Mouse (Mus musculus): Measurements from ENCODE around the gene Crb2. TPM values are rescaled to one million over a fixed set of nuclear protein-coding genes. Genes with fewer than 3 reads are reported as not detected.

Crb2 gene
- 1 to 10 TPM; 3.9 to 4.6 TPM for total RNA-seq (2021)

DNA sequence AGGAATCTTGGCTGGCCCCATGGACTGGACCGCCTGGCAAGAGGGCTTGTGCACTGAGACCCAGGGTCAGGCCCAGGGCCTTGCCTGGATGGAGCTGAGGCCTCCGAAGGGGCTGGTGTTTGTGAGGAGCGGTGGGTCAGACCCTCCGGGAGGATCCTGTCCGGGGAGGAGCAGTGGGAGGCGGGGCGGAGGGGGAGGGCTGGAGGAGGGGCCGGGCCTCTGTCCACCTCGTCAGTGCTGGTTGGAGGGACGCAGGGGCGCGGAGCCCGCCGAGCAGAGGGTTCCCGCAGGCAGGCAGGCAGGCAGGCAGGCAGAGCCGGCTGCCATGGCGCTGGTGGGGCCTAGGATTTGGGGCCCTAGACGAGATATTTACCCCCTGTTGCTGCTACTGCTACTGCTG, at the start of gene Crb2:
Gene Crb2, plus strand, starts transcription at position 234 of the 400 bp plus-strand sequence.
- peak; percentile 37 for DNase-seq
- intact Hi-C loops (cut with DNase I): no loop called here

DNA sequence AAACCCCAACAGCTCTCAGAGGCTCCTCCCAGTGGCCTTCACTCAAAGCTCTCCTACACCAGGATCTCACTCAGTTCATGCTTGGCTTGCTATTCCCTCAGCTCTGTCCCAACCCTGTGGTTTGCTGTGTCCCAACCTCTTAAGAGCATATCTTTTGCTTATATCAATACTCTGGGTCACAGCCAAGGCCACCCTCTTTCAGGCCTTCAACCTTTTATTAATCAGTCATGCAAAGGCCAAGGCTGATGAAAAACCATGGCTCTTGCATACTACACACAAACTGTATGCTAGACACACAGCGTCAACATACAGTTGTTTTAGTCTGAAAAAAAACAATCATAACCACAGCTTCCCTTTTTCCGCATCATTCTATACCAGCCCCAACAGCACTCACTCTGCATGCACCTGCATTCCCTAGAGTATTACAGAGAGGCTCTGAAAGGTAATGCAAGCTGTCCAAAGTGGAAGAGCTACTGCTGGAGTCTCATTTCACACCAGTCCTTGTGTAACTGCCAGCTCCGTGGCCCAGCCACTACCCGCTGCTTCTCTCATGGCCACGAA, 44.7 kb upstream of the Crb2 start:
- no peak for DNase-seq
- intact Hi-C loops (cut with DNase I): no loop called here

DNA sequence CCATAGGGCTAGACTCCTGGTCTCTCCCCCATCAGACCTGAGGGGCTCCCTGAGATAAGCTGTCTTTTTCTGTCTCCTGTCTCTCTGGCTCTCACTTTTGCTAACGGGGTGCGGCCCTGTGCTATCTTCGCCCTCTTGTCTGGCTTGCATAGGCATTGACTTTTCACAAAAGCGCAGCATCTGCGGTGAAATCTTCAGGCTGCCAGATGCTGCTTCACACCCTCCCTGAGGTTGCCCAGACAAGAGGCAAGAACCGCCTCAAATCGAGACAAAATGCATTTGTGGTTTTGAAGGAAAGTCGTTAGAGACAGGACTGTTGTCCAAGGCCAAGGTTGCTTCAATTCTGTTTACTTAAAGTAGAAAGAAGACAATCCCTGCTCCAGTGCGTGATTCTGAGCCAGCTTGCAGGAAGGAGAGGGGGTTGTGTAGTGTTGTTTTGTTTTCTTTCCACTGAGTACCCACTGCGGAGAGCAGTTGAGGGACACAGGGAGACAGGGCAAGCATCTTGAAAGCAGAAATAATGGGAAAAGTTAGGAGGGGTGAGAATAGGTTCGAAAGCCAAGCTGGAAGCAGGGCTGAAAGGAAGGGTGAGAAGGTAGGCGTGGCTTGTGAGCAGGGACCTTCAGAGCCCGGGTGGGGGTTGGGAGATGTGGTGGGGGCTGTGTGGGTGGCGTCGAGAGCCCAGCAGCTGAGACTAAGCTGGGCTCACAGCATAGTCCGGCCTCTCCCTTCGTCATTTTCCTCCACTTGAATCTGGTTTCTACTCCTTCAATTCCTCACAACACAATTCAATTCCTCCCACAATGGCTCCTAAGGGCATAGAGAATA, 40.9 kb upstream of the Crb2 start:
- intact Hi-C loops (cut with DNase I): no loop called here
- peak; percentile 27 for DNase-seq

DNA sequence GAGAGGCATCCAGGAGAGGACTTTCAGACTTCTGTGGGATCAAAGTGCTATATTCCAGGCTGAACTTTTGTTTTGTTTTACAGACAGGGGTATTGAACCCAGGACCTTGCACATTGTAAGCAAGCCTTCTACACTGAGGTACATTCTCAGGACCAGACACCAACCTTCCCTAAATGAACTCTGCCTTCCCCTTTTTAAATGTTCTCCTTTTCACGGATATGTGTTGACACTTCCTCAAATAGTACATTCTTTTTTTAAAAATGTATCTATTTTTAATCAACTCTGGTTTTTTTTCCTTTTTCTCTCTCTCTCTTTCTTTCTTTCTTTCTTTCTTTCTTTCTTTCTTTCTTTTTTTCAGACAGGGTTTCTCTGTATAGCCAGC, 40.3 kb upstream of the Crb2 start:
- intact Hi-C loops (cut with DNase I): no loop called here

DNA sequence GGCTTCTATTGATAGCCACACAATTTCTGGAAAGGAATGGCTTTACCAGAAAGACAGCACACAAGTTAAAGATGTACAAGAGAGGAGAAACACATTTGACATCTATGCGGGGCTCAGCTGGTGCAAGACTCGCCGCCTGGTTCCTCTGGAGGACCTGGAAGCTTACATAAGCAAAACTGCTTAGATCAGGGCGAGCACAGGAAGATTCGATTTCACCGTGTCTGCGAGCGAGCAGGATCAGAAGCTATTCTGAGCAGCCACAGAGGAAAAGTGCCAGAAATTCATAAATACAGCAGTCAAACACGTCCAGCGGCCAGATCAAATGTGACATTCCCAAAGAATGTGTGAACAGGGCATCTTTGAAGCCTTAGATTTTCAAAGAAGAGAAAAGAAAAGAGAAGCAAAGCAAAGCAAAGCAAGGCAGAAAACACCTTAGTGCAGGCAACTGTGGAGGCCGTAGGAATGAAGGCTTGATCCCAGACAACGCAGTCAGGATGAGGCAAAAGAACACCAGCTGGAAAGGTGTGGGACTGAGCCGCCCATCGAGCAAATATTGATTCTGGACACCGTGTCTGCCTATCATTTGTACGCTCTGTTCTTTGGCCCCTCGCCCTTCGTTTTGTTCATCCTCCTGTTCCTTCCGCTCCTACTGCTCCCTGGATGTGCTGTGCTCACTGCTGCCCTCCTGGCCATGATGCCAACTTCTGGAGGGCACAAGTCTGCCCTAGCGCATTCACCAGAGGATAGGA, 34.1 kb upstream of the Crb2 start:
- intact Hi-C loops (cut with DNase I): no loop called here
- DNase-seq: peak; percentile 34

More for the DNA sequence above, 40.3 kb upstream of the Crb2 start:
- DNase-seq: no peak

DNA sequence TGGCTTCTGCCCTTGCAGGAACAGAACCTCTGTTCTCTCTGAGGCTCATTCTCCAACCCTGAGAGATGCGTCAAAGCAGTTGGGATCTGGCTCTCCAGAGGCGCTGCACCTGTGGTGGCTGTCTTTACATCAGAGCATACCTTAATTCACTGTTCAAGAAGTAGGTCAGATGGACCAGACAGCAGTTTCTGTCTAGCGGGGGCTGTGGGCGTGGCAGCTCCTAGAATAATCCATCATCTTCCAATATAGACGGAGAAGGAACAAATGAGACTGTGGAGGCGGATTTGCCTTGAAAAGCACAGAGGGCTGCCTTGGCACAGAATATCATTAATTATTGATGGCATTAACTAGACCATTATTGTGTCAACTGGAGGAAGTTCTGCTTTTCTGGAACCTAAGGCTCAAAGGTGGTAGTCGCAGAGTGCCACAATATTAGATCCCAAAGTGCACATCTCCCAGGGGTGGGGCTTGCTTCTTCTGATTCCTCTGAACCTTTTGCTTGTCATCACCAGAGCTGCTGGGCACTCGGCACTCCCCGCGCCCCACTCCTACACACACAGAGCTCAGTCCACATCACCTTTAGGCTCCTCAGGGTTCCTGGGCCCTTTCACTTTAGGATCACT, 31.2 kb upstream of the Crb2 start:
- intact Hi-C loops (cut with DNase I): no loop called here
- DNase-seq: no peak

GRCm38 (mm10) chr2:37746293-37747049, 29.6 kb upstream of the Crb2 start:
- intact Hi-C loops (cut with DNase I): no loop called here
- no peak for DNase-seq

DNA sequence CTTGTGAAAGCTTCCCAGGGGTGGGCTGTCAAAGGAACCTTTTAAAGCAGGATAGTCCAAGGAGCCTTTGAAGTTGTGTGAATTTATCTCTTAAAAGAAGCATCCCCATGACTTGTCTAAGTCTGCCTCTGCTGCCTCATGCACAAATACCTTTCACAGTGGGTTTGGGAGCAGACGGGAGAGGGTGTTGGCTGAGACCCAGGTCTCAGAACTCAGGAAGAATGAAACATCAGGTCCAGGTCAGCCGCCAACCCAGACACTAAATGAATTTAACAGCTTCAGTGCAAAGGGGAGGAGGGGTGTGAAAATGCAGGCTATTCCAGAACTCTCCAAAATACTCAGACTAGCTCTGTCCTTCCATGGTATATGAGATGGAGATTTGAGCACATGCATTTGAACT, 28.1 kb upstream of the Crb2 start:
- DNase-seq: no peak
- intact Hi-C loops (cut with DNase I): no loop called here

- peak; percentile 76 for DNase-seq
- intact Hi-C loops (cut with DNase I): no loop called here
These were observed 27.5 kb upstream of the Crb2 start for GRCm38 (mm10) chr2:37748442-37749066.

GRCm38 (mm10) chr2:37749323-37749722, 26.7 kb upstream of the Crb2 start:
- intact Hi-C loops (cut with DNase I): no loop called here

DNA sequence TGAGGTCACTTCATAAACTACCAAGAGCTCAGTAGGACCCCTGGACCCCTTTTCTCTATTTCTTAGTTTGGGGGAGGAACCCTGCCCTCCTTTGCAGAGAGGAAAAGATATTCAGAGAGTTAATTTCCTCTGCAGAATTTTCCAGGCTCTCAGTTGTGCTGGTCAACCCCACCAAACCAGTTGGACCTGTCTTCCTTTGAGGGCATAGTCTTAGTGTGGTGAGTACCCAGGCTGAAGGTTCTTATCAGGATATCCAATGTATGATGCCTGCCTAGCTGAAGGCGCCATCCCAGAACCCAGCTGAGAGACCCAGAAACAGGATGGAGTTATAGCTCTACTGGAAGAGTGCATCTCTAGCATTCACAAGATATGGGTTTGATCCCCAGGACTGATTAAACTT, 24.9 kb upstream of the Crb2 start:
- no peak for DNase-seq
- intact Hi-C loops (cut with DNase I): no loop called here

More at GRCm38 (mm10) chr2:37749323-37749722, 26.7 kb upstream of the Crb2 start:
- DNase-seq: no peak

- intact Hi-C loops (cut with DNase I): no loop called here
- DNase-seq: peak; percentile 74
These were observed 19.7 kb upstream of the Crb2 start for GRCm38 (mm10) chr2:37756220-37756930.

DNA sequence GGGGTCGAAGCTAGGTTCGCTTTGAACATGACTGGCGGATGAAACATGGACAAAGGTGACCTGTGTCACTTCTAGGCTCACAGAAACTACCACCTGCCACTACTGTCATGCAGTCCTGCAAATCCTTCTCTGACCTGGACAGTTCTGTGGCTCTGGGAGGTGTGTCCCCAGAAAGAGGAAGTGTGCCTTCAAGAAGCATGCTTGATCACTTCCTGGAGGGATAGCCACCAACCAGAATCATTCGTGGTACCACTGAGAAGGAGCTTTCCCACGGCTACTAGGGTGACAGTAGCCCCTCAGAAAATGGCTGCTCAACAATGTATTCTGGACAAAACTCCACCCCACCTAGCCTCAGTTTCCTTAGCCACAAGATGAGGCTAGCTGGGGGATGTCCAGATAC, 19.0 kb upstream of the Crb2 start:
- no peak for DNase-seq
- intact Hi-C loops (cut with DNase I): no loop called here

GRCm38 (mm10) chr2:37757784-37758183, 18.3 kb upstream of the Crb2 start:
- intact Hi-C loops (cut with DNase I): no loop called here
- DNase-seq: no peak

DNA sequence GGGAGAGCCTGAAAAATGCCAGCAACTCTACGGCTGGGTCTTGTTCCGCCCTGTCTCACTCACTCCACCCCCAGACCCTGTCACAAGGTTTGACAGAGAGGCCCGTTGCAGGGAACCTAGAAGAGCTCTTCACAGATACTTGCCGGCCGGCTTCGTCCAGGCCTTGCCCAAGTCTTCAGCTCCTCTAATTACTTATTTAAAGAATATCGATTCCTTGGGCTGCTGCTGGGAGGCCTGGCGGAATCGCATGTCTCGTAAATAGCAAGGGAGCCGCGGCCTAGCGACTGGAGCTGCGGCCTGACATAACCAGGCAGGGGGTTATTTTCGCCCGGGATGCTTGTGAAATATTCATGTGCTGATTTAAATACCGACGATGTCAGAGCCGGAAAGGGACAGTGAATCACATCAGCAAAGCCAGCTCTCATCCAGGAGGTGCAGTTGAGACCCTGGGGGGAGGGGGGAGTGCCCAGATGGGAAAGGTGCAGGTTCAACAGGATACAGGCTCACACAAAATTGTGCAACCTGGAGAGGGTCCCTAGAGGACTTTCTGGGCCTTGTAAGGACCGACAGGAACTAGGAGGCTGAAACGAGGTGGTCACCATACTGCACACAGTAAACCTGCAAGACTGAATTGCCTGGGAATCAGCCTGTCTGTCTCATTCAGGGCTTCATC, 17.6 kb upstream of the Crb2 start:
- intact Hi-C loops (cut with DNase I): no loop called here

DNA sequence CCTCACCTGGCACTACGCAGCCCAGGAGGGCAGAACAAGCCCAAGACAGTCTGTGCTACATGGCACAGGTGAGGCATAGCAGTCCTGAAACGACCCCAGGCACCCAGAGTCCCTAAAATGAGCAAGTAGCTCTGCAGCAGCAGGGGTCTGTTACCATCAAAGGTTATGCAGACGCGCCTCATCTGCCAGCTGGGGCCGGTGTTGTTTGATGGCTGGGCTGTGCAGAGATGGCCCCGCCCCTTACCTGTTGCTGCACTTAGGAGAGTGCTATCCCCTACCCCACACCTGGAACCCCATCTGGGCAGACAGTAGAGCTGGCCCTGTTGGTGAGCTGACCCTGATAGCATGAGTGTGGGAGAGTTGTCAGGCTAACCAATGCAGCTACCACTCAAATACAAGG, 15.4 kb upstream of the Crb2 start:
- no peak for DNase-seq
- intact Hi-C loops (cut with DNase I): no loop called here

More for the DNA sequence above, 17.6 kb upstream of the Crb2 start:
- DNase-seq: no peak

DNA sequence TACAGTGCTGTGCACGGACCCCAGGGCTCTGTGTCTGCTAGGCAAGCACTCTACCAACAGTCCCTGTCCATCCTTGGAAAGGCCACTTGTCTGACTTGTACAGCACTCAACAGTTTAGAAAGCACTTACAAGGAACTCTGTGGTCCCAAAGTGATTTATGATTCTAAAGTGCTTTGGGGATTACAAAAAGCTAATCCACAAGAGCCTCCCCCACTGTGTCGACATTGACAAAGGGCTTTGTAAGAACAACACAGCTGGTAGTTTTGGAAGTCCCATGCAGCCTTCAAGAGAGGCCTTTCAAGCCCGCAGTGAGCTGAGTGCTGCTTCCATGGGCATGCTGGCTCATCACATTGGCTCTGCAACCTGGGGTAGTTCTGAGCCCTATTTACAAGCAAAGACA, 12.4 kb upstream of the Crb2 start:
- intact Hi-C loops (cut with DNase I): no loop called here
- no peak for DNase-seq

DNA sequence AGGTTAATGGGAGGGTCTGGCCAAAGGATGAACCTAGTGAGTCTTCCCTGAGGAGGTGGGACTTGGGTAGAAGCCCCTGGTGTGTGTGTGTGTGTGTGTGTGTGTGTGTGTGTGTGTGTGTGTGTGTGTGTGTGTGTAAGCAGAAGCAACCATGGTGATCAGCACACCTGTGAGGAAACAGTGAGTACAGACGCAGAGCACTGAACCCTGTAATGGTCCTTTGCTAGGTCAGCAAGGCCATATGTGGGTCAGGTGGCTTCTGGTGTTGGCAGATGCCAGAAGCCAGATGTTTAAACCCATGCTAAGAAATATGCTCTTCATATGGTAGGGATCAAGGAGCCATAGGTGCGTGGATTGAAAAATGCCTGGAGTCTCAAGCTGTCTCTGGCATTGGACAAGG, 11.5 kb upstream of the Crb2 start:
- intact Hi-C loops (cut with DNase I): no loop called here
- no peak for DNase-seq

GRCm38 (mm10) chr2:37765082-37765483, 11.0 kb upstream of the Crb2 start:
- intact Hi-C loops (cut with DNase I): no loop called here
- no peak for DNase-seq
